Mouse (Mus musculus) layer of hippocampus, postnatal 36 days (tissue): ENCODE measurements at regions not wholly inside any gene's neighbourhood (a gene's known extent, or its start where the extent isn't known, plus 50 kb on each side); places are given as distances from the start of the nearest gene placed in this dataset.

Source experiments
- DNase-seq, 2 experiments: peaks; one replicate each; pipeline ENCODE4 v3.0.0; 2022

- no peak for DNase-seq
Observed at GRCm38 (mm10) chr7:136556436-136556835, 338.0 kb upstream of the Mgmt start.

- no peak for DNase-seq
Observed at GRCm38 (mm10) chr7:136559536-136559935, 334.9 kb upstream of the Mgmt start.

GRCm38 (mm10) chr7:136570911-136571310, 323.5 kb upstream of the Mgmt start:
- DNase-seq: no peak

GRCm38 (mm10) chr7:136581896-136582295, 312.5 kb upstream of the Mgmt start:
- no peak for DNase-seq

GRCm38 (mm10) chr7:136584361-136584760, 310.1 kb upstream of the Mgmt start:
- DNase-seq: no peak

- no peak for DNase-seq
Observed at GRCm38 (mm10) chr7:136588491-136588890, 305.9 kb upstream of the Mgmt start.

- no peak for DNase-seq
Observed at GRCm38 (mm10) chr7:136590947-136591346, 303.5 kb upstream of the Mgmt start.

GRCm38 (mm10) chr7:136607278-136608120, 286.9 kb upstream of the Mgmt start:
- DNase-seq: no peak

- DNase-seq: no peak
Observed at GRCm38 (mm10) chr7:136613496-136613895, 280.9 kb upstream of the Mgmt start.

GRCm38 (mm10) chr7:136624496-136624895, 269.9 kb upstream of the Mgmt start:
- DNase-seq: no peak

GRCm38 (mm10) chr7:136631089-136631488, 263.3 kb upstream of the Mgmt start:
- DNase-seq: no peak

- DNase-seq: no peak
Observed at GRCm38 (mm10) chr7:136640160-136640559, 254.3 kb upstream of the Mgmt start.

GRCm38 (mm10) chr7:136640771-136641170, 253.6 kb upstream of the Mgmt start:
- no peak for DNase-seq

GRCm38 (mm10) chr7:136649796-136650195, 244.6 kb upstream of the Mgmt start:
- no peak for DNase-seq

- no peak for DNase-seq
Observed at GRCm38 (mm10) chr7:136659930-136660329, 234.5 kb upstream of the Mgmt start.

- DNase-seq: no peak
Observed at GRCm38 (mm10) chr7:136660401-136660800, 234.0 kb upstream of the Mgmt start.

- DNase-seq: no peak
Observed at GRCm38 (mm10) chr7:136664424-136665082, 229.9 kb upstream of the Mgmt start.

- no peak for DNase-seq
Observed at GRCm38 (mm10) chr7:136665901-136666300, 228.5 kb upstream of the Mgmt start.

GRCm38 (mm10) chr7:136666707-136667106, 227.7 kb upstream of the Mgmt start:
- no peak for DNase-seq

- DNase-seq: no peak
Observed at GRCm38 (mm10) chr7:136670675-136671074, 223.7 kb upstream of the Mgmt start.

- DNase-seq: no peak
Observed at GRCm38 (mm10) chr7:136674159-136674558, 220.3 kb upstream of the Mgmt start.

- no peak for DNase-seq
Observed at GRCm38 (mm10) chr7:136675041-136675440, 219.4 kb upstream of the Mgmt start.

- no peak for DNase-seq
Observed at GRCm38 (mm10) chr7:136676104-136676503, 218.3 kb upstream of the Mgmt start.

- DNase-seq: no peak
Observed at GRCm38 (mm10) chr7:136676987-136677545, 217.3 kb upstream of the Mgmt start.
